Mouse (Mus musculus) neural tube, embryonic 15.5 days (tissue): ENCODE results near the gene Hinfp. TPM values are rescaled to one million over a fixed set of nuclear protein-coding genes. Genes with fewer than 3 reads are reported as not detected.
A peak's percentile ranks its signal among the peaks of the same experiment; 100 is the strongest.
"Not testable (repeated sequence)": the region's sequence is repeated elsewhere in the genome, so short reads cannot be mapped to it uniquely, and the experiment has no call there.

ENCODE experiments used
- ATAC-seq: fragments of 200-750 bp; cut with Nextera tagmentation; 2 replicates; pipeline ENCODE4 v1.8.0; 2017; ENCODE audit warnings: mild to moderate bottlenecking, moderate TSS enrichment, moderate library complexity; ENCODE audit not compliant: low FRiP score
- H3K27ac ChIP-seq: fragments of 300-500 bp; sonication (generic); replicated peaks from 2 replicates; pipeline ENCODE4 v1.5.1; 2015; ENCODE audit warnings: mild to moderate bottlenecking, inconsistent platforms
- H3K27me3 ChIP-seq: fragments of 300-500 bp; sonication (generic); replicated peaks from 2 replicates; pipeline ENCODE4 v1.6.1; 2015; ENCODE audit warnings: inconsistent platforms
- H3K36me3 ChIP-seq: fragments of 300-500 bp; sonication (generic); 2 replicates; pipeline ENCODE4 v1.6.1; 2015; ENCODE audit warnings: inconsistent platforms
- H3K4me1 ChIP-seq: fragments of 300-500 bp; sonication (generic); 2 replicates; pipeline ENCODE4 v1.6.1; 2015; ENCODE audit warnings: inconsistent platforms
- H3K4me2 ChIP-seq: fragments of 300-500 bp; sonication (generic); 2 replicates; pipeline ENCODE4 v1.6.1; 2015; ENCODE audit warnings: inconsistent platforms, mild to moderate bottlenecking, moderate library complexity
- H3K4me3 ChIP-seq: fragments of 300-500 bp; sonication (generic); replicated peaks from 2 replicates; pipeline ENCODE4 v1.5.1; 2015; ENCODE audit warnings: mild to moderate bottlenecking, inconsistent platforms
- H3K9ac ChIP-seq: fragments of 300-500 bp; sonication (generic); replicated peaks from 2 replicates; pipeline ENCODE4 v1.6.1; 2015; ENCODE audit warnings: mild to moderate bottlenecking, inconsistent platforms
- H3K9me3 ChIP-seq: fragments of 300-500 bp; sonication (generic); replicated peaks from 2 replicates; pipeline ENCODE4 v1.6.1; 2016; ENCODE audit warnings: inconsistent platforms
- WGBS: fragments of 180-500 bp; shearing (Covaris S2); methylation state at CpG from one replicate; pipeline ENCODE4 v1.1.7; 2015; ENCODE audit warnings: mixed read lengths; 5-methylcytosine and 5-hydroxymethylcytosine counted together
- polyA plus RNA-seq: library from polyadenylated mRNA; unstranded; fragments of >200 nt; fragmentation: Nextera tagmentation; extraction: Ambion mirVana; gene quantifications from 2 replicates; pipeline ENCODE4 v1.2.1, GENCODE M21; 2015

Gene Hinfp
- polyA plus RNA-seq, 1 experiment from 2014 or later, result 28.0 TPM

DNA sequence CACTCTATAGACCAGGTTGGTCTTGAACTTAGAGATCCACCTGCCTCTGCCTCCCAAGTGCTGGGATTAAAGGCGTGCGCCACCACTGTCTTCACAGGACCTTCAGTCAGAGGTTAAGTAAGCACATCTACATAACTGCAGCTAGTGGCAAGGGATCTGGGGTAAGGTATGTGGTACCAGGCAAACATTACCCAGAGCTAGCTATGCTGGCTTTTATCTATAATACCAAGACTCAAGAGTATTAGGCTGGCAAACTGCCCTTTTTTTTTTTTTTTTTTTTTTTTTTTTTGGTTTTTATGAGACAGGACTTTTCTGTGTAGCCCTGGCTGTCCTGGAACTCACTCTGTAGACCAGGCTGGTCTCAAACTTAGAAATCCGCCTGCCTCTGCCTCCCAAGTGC is 5.5 kb downstream of the Hinfp start:
- H3K4me3 ChIP-seq, H3K27me3 ChIP-seq, H3K27ac ChIP-seq, H3K4me2 ChIP-seq, H3K9me3 ChIP-seq, ATAC-seq, H3K9ac ChIP-seq: not testable (repeated sequence)
- Histone ChIP-seq H3K36me3 (peaks cover 65% of the 10 kb centered on the region), H3K4me1 (peaks cover 19% of the 10 kb centered on the region)
- WGBS, result 96% methylated on average over 3 of the region's 3 CpGs

- no peaks in the 10 kb centered on the region for H3K9me3 ChIP-seq
- H3K36me3 ChIP-seq, result peaks cover 62% of the 10 kb centered on the region
- H3K4me1 ChIP-seq, result peaks cover 13% of the 10 kb centered on the region
- no peak overlapping the region for H3K27ac ChIP-seq
- H3K9ac ChIP-seq, result no peak overlapping the region
- ATAC-seq, result no peak
- 75% methylated on average over 3 of the region's 3 CpGs for WGBS
- H3K4me3 ChIP-seq, result no peak overlapping the region
- no peaks in the 10 kb centered on the region for H3K27me3 ChIP-seq
- H3K4me2 ChIP-seq, result no peak overlapping the region
Observed at GRCm38 (mm10) chr9:44292490-44292889, 13.0 kb downstream of the Hinfp start.

GRCm38 (mm10) chr9:44288959-44289291 is 16.5 kb downstream of the Hinfp start:
- Histone ChIP-seq H3K36me3 (peaks cover 33% of the 10 kb centered on the region), H3K4me2 (peak overlapping the region; percentile 90), H3K4me3 (peak overlapping the region; percentile 83), H3K9ac (peak overlapping the region; percentile 95), H3K9me3 (no peaks in the 10 kb centered on the region), H3K27me3 (no peaks in the 10 kb centered on the region), H3K27ac (peak overlapping the region; percentile 85), H3K4me1 (peaks cover 29% of the 10 kb centered on the region)
- WGBS, result 6% methylated on average over 11 of the region's 11 CpGs
- ATAC-seq, result 0 out of 2 replicates have a peak, but pooled peaks have one; percentile 1

GRCm38 (mm10) chr9:44288076-44288958 is 17.2 kb downstream of the Hinfp start, which contains the start of gene Abcg4:
Gene Abcg4 (minus strand): TSS chr9:44288615.
- WGBS, result 1% methylated on average over 38 of the region's 38 CpGs
- Histone ChIP-seq H3K4me1 (peaks cover 29% of the 10 kb centered on the region), H3K4me3 (peak within 1 kb of the TSS; percentile 83), H3K9ac (peak within 1 kb of the TSS; percentile 95), H3K9me3 (no peaks in the 10 kb centered on the region), H3K36me3 (peaks cover 27% of the 10 kb centered on the region), H3K4me2 (peak within 1 kb of the TSS; percentile 90), H3K27ac (peak within 1 kb of the TSS; percentile 85), H3K27me3 (no peaks in the 10 kb centered on the region)
- ATAC-seq, result peak; percentile 74

DNA sequence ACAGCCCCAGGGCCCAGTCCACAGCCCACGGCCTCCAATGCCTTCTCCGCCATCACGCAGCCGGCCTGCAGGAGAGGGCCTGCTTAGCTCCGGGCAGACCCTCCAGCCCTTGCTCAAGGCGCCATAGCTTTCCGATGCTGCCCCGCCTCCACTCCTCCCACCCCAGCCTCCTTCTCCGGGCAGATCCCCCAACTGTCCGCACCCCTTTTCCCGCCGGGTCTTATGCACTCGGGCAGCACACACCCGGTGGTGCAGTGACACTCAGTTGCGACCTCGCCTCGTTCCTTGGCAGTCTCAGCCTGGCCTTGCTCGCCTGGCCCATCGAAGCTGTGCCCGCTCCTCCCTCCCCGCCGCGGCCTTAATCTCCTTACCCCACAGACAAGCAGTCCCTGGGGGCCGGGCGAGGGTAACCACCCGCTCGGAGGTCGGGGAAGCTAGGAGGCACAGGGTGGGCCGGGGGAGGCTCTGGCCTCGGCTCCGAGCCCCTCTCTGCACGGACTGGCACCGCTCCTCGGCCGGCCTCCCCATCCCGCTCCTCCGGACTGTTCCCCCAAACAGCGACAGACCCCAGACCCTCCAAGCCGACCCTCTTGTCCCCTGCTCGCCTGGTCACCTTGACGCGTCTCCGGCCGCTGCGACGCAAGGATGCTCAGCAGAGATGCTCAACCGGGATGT is 17.9 kb downstream of the Hinfp start:
- H3K27me3 ChIP-seq, result no peaks in the 10 kb centered on the region
- H3K4me1 ChIP-seq, result peaks cover 29% of the 10 kb centered on the region
- peak overlapping the region; percentile 95 for H3K9ac ChIP-seq
- peak overlapping the region; percentile 90 for H3K4me2 ChIP-seq
- no peaks in the 10 kb centered on the region for H3K9me3 ChIP-seq
- H3K36me3 ChIP-seq, result peaks cover 19% of the 10 kb centered on the region
- H3K27ac ChIP-seq, result peak overlapping the region; percentile 85
- peak overlapping the region; percentile 83 for H3K4me3 ChIP-seq
- under 1% methylated on average over 44 of the region's 47 CpGs for WGBS
- peak; percentile 63 for ATAC-seq

- peak overlapping the region; percentile 85 for H3K27ac ChIP-seq
- no peaks in the 10 kb centered on the region for H3K9me3 ChIP-seq
- peak overlapping the region; percentile 95 for H3K9ac ChIP-seq
- H3K4me3 ChIP-seq, result peak overlapping the region; percentile 83
- H3K36me3 ChIP-seq, result peaks cover 15% of the 10 kb centered on the region
- peak overlapping the region; percentile 90 for H3K4me2 ChIP-seq
- H3K4me1 ChIP-seq, result peaks cover 29% of the 10 kb centered on the region
- H3K27me3 ChIP-seq, result no peaks in the 10 kb centered on the region
- peak; percentile 3; the same call in 1 of the 2 replicates for ATAC-seq
- 3% methylated on average over 11 of the region's 11 CpGs for WGBS
Observed at GRCm38 (mm10) chr9:44287003-44287400, 18.5 kb downstream of the Hinfp start.

DNA sequence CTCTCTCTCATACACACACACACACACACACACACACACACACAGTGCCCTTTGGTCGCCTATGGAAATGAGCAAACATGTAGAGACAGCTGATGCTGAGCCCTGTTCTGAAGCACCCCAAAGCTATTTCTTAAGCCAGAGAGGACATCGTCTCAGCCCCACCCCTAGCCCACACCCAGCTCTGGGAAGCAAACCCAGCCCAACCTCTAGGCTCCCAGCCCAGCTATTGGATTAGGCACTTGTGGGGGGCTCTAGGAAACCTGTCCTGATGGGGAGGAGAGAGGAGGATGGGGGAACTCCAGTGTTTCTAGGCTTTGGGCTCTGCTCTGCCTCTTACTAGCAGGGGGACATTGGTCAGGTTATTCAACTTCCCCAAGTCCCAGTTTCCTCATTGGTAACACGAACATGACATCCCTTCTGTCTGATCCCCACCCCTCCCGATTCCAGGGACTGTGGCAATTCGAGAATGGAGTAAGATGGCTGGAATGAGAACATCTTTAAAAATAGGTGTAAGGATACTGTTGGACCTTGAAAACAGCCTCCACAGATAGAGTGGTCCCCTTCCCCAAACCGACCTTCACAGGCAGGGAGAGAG is 19.1 kb downstream of the Hinfp start:
- no peak for ATAC-seq
- 6% methylated on average over 6 of the region's 6 CpGs for WGBS
- no peak overlapping the region for H3K27ac ChIP-seq

GRCm38 (mm10) chr9:44283183-44283582 is 22.3 kb downstream of the Hinfp start:
- Histone ChIP-seq H3K9ac (no peak overlapping the region), H3K27me3 (no peaks in the 10 kb centered on the region), H3K4me1 (peaks cover 16% of the 10 kb centered on the region), H3K4me2 (no peak overlapping the region), H3K9me3 (no peaks in the 10 kb centered on the region), H3K4me3 (no peak overlapping the region), H3K27ac (no peak overlapping the region), H3K36me3 (peaks cover 37% of the 10 kb centered on the region)
- 71% methylated on average over 5 of the region's 5 CpGs for WGBS
- no peak for ATAC-seq

More for the DNA sequence above, 19.1 kb downstream of the Hinfp start:
- Histone ChIP-seq H3K9me3 (no peaks in the 10 kb centered on the region), H3K27me3 (no peaks in the 10 kb centered on the region), H3K9ac (peak overlapping the region; percentile 36; the same call in 1 of the 2 replicates), H3K4me2 (peak overlapping the region; percentile 90), H3K4me3 (peak overlapping the region; percentile 83), H3K36me3 (peaks cover 16% of the 10 kb centered on the region), H3K4me1 (peaks cover 29% of the 10 kb centered on the region)

GRCm38 (mm10) chr9:44269973-44270372 is 35.5 kb downstream of the Hinfp start:
- no peak overlapping the region for H3K4me2 ChIP-seq
- no peak overlapping the region for H3K4me3 ChIP-seq

DNA sequence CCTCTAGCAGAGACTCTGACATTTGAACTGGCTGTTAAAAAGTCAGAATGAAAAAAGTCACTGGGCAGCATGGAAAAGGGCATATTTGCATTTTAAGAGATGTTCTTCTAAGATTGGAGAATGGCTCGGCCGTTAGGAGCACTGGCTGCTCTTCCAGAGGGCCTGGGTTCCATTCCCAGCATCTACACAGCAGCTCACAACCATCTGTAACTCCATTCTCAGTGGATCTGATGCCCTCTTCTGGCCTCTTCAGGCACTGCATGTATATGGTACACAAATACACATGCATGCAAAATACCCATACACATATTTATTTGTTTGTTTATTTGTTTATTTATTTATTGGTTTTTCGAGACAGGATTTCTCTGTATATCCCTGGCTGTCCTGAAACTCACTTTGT is 36.4 kb downstream of the Hinfp start:
- Histone ChIP-seq H3K9ac (no peak overlapping the region), H3K4me2 (no peak overlapping the region), H3K9me3 (no peaks in the 10 kb centered on the region), H3K4me1 (peaks cover 33% of the 10 kb centered on the region), H3K27me3 (no peaks in the 10 kb centered on the region), H3K36me3 (peaks cover 14% of the 10 kb centered on the region), H3K4me3 (no peak overlapping the region), H3K27ac (no peak overlapping the region)
- no peak for ATAC-seq
- WGBS, result 85% methylated on average over 3 of the region's 3 CpGs

More at GRCm38 (mm10) chr9:44269973-44270372, 35.5 kb downstream of the Hinfp start:
- Histone ChIP-seq H3K9me3 (no peaks in the 10 kb centered on the region), H3K36me3 (peaks cover 23% of the 10 kb centered on the region), H3K27me3 (no peaks in the 10 kb centered on the region), H3K27ac (no peak overlapping the region), H3K4me1 (peaks cover 26% of the 10 kb centered on the region), H3K9ac (no peak overlapping the region)
- 78% methylated on average over 4 of the region's 4 CpGs for WGBS
- no peak for ATAC-seq

- H3K4me1 ChIP-seq, result peaks cover 33% of the 10 kb centered on the region
- H3K4me3 ChIP-seq, result peak within 1 kb of the TSS; percentile 39
- no peaks in the 10 kb centered on the region for H3K9me3 ChIP-seq
- H3K36me3 ChIP-seq, result peaks cover 7% of the 10 kb centered on the region
- H3K4me2 ChIP-seq, result peak within 1 kb of the TSS; percentile 69
- H3K9ac ChIP-seq, result peak within 1 kb of the TSS; percentile 58
- WGBS, result 80% methylated on average over 6 of the region's 6 CpGs
- peak within 1 kb of the TSS; percentile 74 for H3K27ac ChIP-seq
- 0 out of 2 replicates have a peak, but pooled peaks have one; percentile 13 for ATAC-seq
- no peaks in the 10 kb centered on the region for H3K27me3 ChIP-seq
Observed at GRCm38 (mm10) chr9:44268432-44268831, 37.0 kb downstream of the Hinfp start, which contains the start of gene Nlrx1. Gene Nlrx1 (minus strand): TSS chr9:44268599.
